ENCODE assay signal across 9 mouse cellular contexts in the genomic region with DNA sequence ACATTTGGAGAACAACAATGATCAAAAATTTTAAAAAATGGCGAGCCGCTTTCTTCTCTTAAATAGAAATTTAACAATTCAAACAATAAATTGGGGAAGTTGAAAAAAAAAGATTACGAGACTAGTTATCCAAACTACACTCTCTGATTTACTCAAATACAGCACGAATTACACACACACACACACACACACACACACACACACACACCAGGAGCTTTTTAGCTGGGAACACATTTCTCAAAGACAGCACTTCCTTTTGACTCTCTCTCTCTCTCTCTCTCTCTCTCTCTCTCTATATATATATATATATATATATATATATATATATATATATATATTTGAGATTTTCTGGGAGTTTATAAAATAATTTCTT. TPM values are rescaled to one million over a fixed set of nuclear protein-coding genes. Genes with fewer than 3 reads are reported as not detected.
DNase-seq lines count a peak whose midpoint lies in the region; ATAC-seq lines count a peak whose summit lies in the region.
"Had no signal": no experiment of that assay in that cellular context is flagged by ENCODE, and none has a peak within 500 bp of the region (broad histone marks: within the 10 kb centered on the region; RNA-seq: fewer than 3 reads in every experiment).

No protein-coding gene starts in this region.

- DNase-seq in heart, adult 8-10 months (ENCODE audit: low spot score): no peak
- DNase-seq in left cerebral cortex, postnatal 14 days (ENCODE audit: low spot score in 2 of 2): no peak
- no peak for DNase-seq in ovary, adult 18-20 months (ENCODE audit: low spot score)
- no peak for DNase-seq in ovary, postnatal 14 days (ENCODE audit: low spot score)
- DNase-seq: thymus, adult 18-20 months had no signal

- no peak for ATAC-seq in heart, embryonic 14.5 days (ENCODE audit: insufficient number of reproducible peaks, insufficient read depth, low FRiP score, low read depth)
- ATAC-seq in embryonic facial prominence, embryonic 12.5 days (ENCODE audit: insufficient number of reproducible peaks, insufficient read depth, low FRiP score, low TSS enrichment): no peak
- no peak for ATAC-seq in hindbrain, embryonic 15.5 days (ENCODE audit: low FRiP score, low read depth)
- no peak for ATAC-seq in midbrain, embryonic 12.5 days (ENCODE audit: low FRiP score, low read depth)

- H3K4me1 ChIP-seq in heart, embryonic 14.5 days (ENCODE audit: control insufficient read depth in 2 of 2, insufficient read depth in 2 of 2, low read length in 2 of 2): peaks cover 7 to 9% of the 10 kb centered on the region in 2 experiments
- peaks cover 12% of the 10 kb centered on the region for H3K4me1 ChIP-seq in embryonic facial prominence, embryonic 12.5 days
- H3K4me1 ChIP-seq in hindbrain, embryonic 15.5 days (replicated peaks): peaks cover 17% of the 10 kb centered on the region
- peaks cover 27% of the 10 kb centered on the region for H3K4me1 ChIP-seq in midbrain, embryonic 12.5 days

- peak overlapping the region; percentile 70 for H3K4me2 ChIP-seq in heart, embryonic 14.5 days (ENCODE audit: low read length)
- peak overlapping the region; percentile 71 for H3K4me2 ChIP-seq in embryonic facial prominence, embryonic 12.5 days (replicated peaks)
- H3K4me2 ChIP-seq in hindbrain, embryonic 15.5 days: peak overlapping the region; percentile 59
- H3K4me2 ChIP-seq in midbrain, embryonic 12.5 days (replicated peaks): peak overlapping the region; percentile 58

- 28% methylated on average over 4 of the region's 4 CpGs for WGBS in heart, embryonic 14.5 days
- WGBS in embryonic facial prominence, embryonic 12.5 days: 8% methylated on average over 4 of the region's 4 CpGs
- 19% methylated on average over 4 of the region's 4 CpGs for WGBS in hindbrain, embryonic 15.5 days
- 6% methylated on average over 4 of the region's 4 CpGs for WGBS in midbrain, embryonic 12.5 days

- H3K9ac ChIP-seq in heart, embryonic 14.5 days (ENCODE audit: low read length): no peak overlapping the region
- H3K9ac ChIP-seq in embryonic facial prominence, embryonic 12.5 days: 0 out of 2 replicates have a peak overlapping the region, but pooled peaks have one; percentile 85
- peak overlapping the region; percentile 50; the same call in 1 of the 2 replicates for H3K9ac ChIP-seq in hindbrain, embryonic 15.5 days
- 0 out of 2 replicates have a peak overlapping the region, but pooled peaks have one; percentile 73 for H3K9ac ChIP-seq in midbrain, embryonic 12.5 days (replicated peaks)

- H3K27ac ChIP-seq in heart, embryonic 14.5 days (replicated peaks in 1 of 2; ENCODE audit: control insufficient read depth in 1 of 2, insufficient read depth in 1 of 2, low read depth in 2 of 2, low read length in 2 of 2): no peak overlapping the region
- H3K27ac ChIP-seq in embryonic facial prominence, embryonic 12.5 days: peak overlapping the region; percentile 97
- H3K27ac ChIP-seq in hindbrain, embryonic 15.5 days (replicated peaks): peak overlapping the region; percentile 89
- H3K27ac ChIP-seq in midbrain, embryonic 12.5 days (replicated peaks): peak overlapping the region; percentile 94

- intact Hi-C loops in left cerebral cortex, postnatal 14 days (cut with DNase I): no loop called here

- peaks cover 32% of the 10 kb centered on the region for H3K27me3 ChIP-seq in heart, embryonic 14.5 days (ENCODE audit: control insufficient read depth, insufficient read depth, low read length)
- H3K27me3 ChIP-seq in embryonic facial prominence, embryonic 12.5 days: peaks cover 3% of the 10 kb centered on the region; the same call in 1 of the 2 replicates
- peaks cover 2% of the 10 kb centered on the region; the same call in 1 of the 2 replicates for H3K27me3 ChIP-seq in hindbrain, embryonic 15.5 days
- peaks cover 13% of the 10 kb centered on the region for H3K27me3 ChIP-seq in midbrain, embryonic 12.5 days

- no peaks in the 10 kb centered on the region for H3K36me3 ChIP-seq in heart, embryonic 14.5 days (ENCODE audit: control insufficient read depth, insufficient read depth, low read length)
- H3K36me3 ChIP-seq in embryonic facial prominence, embryonic 12.5 days: no peaks in the 10 kb centered on the region
- H3K36me3 ChIP-seq in hindbrain, embryonic 15.5 days: no peaks in the 10 kb centered on the region
- no peaks in the 10 kb centered on the region for H3K36me3 ChIP-seq in midbrain, embryonic 12.5 days

- no peaks in the 10 kb centered on the region for H3K9me3 ChIP-seq in heart, embryonic 14.5 days (ENCODE audit: control insufficient read depth, low read length)
- no peaks in the 10 kb centered on the region for H3K9me3 ChIP-seq in embryonic facial prominence, embryonic 12.5 days
- H3K9me3 ChIP-seq in hindbrain, embryonic 15.5 days: no peaks in the 10 kb centered on the region
- H3K9me3 ChIP-seq in midbrain, embryonic 12.5 days: no peaks in the 10 kb centered on the region

- H3K4me3 ChIP-seq in heart, embryonic 14.5 days (ENCODE audit: control insufficient read depth in 1 of 2, insufficient read depth in 1 of 2, low read depth in 1 of 2, low read length in 2 of 2): peak overlapping the region in 1 of 2 experiments; percentile 44; a peak in 3 of 4 replicates
- peak overlapping the region; percentile 48 for H3K4me3 ChIP-seq in embryonic facial prominence, embryonic 12.5 days
- peak overlapping the region; percentile 40 for H3K4me3 ChIP-seq in hindbrain, embryonic 15.5 days
- H3K4me3 ChIP-seq in midbrain, embryonic 12.5 days: peak overlapping the region; percentile 44

RNA-seq across cellular contexts. Expression of gene Mab21l1, which starts 5.9 kb away (rescaled TPM):
- polyA plus RNA-seq in heart, embryonic 14.5 days (2014; fragmentation: Nextera tagmentation; extraction: Ambion mirVana): 0.57 and 1.2 TPM in 2 replicates
- total RNA-seq in heart, adult 8-10 months (2022): under 1 TPM in 1 of 4 experiments, not detected in 3; 0.12 TPM
- polyA plus RNA-seq in embryonic facial prominence, embryonic 12.5 days (2016; fragmentation: Nextera tagmentation; extraction: Ambion mirVana): 70.0 and 78.4 TPM in 2 replicates
- polyA plus RNA-seq in hindbrain, embryonic 15.5 days (2015; fragmentation: Nextera tagmentation; extraction: Ambion mirVana): 169 and 177 TPM in 2 replicates
- polyA plus RNA-seq in midbrain, embryonic 12.5 days (2016; fragmentation: Nextera tagmentation; extraction: Ambion mirVana): 148 and 164 TPM in 2 replicates
- 1 to 10 TPM in 1 of 2 experiments, under 1 TPM in 1; 0.86 to 2.1 TPM for total RNA-seq in left cerebral cortex, postnatal 14 days (2021)

Comparison
In these comparisons a context has a peak if more than half of its experiments do, and no peak if none do; other contexts are left out.
1. H3K27ac ChIP-seq: peak in embryonic facial prominence, embryonic 12.5 days (single experiment), hindbrain, embryonic 15.5 days (single experiment) and midbrain, embryonic 12.5 days (single experiment); none in heart, embryonic 14.5 days (0 of 2).
2. RNA of gene Mab21l1, which starts 5.9 kb away (polyA plus RNA-seq): 169 to 177 TPM in hindbrain, embryonic 15.5 days, 148 to 164 TPM in midbrain, embryonic 12.5 days and 70.0 to 78.4 TPM in embryonic facial prominence, embryonic 12.5 days; 0.57 to 1.2 TPM in heart, embryonic 14.5 days; every median in the first group is over 10 times any median in the second.
3. Peak in every context shown above with its lines, with median percentiles within 50 percentile points of each other: H3K4me2 ChIP-seq.